Mouse (Mus musculus) 3T3-L1 (cell line): ENCODE measurements at regions not wholly inside any gene's neighbourhood (a gene's known extent, or its start where the extent isn't known, plus 50 kb on each side); places are given as distances from the start of the nearest gene placed in this dataset.

ENCODE experiments used
- DNase-seq: peaks from one replicate; pipeline ENCODE4 v3.0.0-alpha.2; 2015; ENCODE audit warnings: low read depth, low spot score

DNA sequence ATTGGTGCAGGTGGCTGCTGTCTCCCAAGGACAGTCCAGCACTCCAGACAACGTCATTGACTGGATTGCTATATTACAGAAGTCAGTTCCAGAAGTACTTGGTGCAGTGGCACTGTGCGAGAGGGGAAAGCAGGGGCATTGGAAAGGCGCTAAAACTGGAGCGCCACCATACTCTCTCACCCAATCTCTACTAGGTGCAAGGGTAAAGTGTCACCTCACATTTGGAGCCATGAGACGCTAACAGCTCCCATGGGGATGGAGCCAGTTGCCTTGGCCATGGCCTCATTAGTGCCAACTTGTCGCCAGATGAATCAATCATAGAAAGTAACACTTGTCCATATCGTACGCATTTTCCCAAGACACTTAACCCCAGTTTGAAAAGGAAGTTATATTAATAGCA lies 1617.2 kb upstream of the Gulo start:
- no peak for DNase-seq

- DNase-seq = peak; percentile 49
These were observed 1615.0 kb upstream of the Gulo start for GRCm38 (mm10) chr14:67623841-67624480.

DNA sequence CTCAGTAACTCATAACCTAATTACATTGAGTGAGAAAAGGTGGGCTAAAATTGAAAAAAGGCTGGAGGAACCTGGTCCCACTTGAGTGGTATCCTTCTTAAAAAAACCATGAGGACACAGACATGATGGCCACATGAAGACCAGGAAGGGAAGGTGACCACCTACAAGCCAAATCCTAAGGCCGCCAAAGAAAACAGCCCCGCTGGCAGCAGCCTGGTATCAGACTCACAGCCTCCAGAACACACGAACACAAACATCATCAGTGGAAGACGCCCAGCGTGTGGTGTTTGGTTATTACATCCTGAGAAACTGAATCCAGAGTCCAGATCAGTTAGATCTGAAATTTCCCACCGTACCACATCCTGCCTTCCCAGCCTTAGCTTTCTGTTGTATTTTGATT lies 1613.9 kb upstream of the Gulo start:
- no peak for DNase-seq

DNA sequence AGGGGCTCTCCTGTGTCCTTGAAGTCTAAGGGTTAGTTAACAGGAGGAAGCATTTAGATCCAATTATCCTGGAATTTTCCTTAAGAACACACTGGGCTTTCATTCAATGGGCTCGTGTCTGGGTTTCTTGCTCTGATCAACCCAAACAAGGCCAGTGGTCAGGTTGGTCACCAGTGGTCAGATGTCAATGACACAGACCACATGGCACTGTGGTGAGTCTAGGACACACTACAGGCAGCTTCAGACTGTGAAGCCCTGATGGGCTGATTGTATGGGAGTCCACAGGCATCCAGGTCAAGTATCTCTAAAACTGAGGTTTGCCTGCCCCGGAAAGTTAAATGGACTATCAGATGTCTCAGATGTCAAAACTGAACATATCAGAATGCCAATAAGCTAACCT lies 1612.5 kb upstream of the Gulo start:
- peak; percentile 47 for DNase-seq

DNA sequence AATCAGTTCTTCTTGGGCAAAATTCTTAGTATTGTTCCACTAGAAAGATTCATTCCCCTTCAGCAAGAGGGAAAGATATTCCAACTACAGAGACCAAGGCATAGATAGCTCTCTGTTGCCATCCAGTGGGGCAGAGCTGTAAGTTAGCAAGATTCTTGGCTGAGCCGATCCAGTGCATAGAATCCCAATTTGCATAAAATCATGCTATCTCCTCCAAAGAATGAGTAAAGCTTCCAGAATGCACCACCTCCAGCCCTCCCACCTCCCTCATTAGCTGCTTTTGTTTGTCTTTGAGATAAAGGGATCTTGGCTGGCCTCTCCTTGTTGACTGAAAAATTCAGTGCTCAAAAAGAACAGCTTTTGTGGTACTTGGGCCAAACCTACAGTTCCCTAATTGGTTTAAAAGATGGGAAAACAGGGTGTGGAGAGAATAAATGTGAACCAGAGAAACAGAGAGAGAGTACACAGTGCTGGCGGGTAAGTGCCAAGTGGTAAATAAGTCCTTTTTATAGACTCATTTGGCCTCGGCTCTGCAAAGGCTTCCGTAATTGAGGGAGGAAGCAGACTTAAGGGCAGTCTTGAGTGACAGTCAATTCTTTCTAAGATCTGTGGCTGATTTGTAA lies 1612.0 kb upstream of the Gulo start:
- DNase-seq = peak; percentile 84

DNA sequence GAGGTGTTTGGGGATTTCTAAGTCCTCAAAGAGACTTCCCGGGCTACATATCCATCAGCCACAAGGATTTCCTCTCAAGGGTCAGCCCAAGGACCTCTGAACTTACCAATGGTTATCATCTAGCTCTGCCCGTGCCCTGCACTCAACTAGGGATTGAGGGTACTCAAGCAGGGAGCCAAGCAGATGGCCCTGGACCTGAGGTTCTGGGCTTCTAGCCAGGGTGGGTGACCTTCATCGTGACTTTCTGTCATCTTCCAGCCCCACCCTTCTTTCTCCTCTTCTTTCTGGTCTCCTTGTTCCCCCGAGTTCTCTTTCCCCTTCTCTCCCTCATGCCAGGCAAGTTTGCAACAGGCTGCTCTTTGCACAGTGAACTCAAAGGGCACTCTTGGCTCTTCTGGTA lies 1610.6 kb upstream of the Gulo start:
- DNase-seq = no peak

- DNase-seq = no peak
These were observed 1605.4 kb upstream of the Gulo start for GRCm38 (mm10) chr14:67614369-67614768.

DNA sequence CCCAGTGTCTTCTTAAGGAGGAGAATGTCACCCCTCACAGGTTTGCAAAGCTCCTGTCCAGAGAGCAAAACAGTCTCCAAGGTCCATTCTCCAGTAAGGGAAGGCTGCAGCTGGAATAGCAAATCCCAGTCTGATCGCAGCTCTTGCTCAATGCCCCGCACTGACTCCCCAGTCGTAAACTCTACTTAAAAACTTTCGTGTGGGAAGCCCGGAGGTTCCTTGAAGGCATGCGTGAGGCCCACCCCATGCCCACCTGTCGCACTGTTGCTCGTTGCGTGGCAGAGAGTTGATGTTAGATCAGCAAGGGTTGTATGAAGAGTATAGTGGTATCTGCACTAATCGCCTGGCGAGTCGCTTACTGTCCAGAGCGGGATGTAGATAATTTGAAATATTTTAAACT lies 1604.7 kb upstream of the Gulo start:
- DNase-seq = no peak

DNA sequence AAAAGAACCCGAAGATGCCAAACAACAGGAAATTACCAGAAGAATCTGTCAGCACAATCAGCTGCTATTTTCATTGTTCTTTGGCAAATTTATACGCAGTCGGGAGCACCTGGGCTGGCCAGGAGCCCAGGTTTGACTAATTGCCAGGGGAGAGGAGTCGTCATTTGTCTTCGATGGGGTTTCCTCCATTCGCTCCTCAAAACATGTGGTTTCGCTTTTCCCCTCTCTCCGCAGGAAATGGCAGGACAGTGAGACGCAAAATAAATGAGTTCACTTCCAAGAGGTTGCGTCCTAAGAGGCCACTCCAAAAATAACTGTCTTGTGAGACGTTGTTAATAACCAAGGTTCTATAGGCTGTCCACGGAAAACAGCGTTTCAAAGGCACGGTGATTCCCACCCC lies 1604.2 kb upstream of the Gulo start:
- DNase-seq = peak; percentile 25

- peak; percentile 57 for DNase-seq
These were observed 1603.5 kb upstream of the Gulo start for GRCm38 (mm10) chr14:67612471-67612870.

GRCm38 (mm10) chr14:67608262-67608661 lies 1599.3 kb upstream of the Gulo start:
- DNase-seq = no peak

GRCm38 (mm10) chr14:67602960-67603359 lies 1594.0 kb upstream of the Gulo start:
- DNase-seq = peak; percentile 51

DNA sequence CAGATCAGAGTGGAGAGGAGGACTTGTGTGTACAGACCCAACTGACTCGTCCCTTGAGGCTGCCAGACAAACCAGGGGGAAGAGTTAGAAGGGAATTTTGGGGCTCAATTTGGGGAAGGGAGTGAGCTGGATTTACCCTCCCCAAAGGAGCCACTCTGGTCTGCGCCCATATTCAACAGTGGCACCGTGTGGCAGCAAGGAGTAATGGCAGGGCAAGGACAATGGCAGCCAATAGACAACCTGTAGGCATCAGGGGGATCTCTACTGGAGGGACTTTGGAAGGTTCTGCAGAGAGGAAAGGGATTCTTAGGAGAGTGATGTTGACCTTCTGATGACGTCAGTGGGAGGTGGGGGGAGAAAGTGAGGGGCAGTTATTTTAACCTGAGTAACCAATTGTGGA lies 1590.7 kb upstream of the Gulo start:
- DNase-seq = peak; percentile 27

GRCm38 (mm10) chr14:67588627-67589026 lies 1579.6 kb upstream of the Gulo start:
- DNase-seq = no peak

DNA sequence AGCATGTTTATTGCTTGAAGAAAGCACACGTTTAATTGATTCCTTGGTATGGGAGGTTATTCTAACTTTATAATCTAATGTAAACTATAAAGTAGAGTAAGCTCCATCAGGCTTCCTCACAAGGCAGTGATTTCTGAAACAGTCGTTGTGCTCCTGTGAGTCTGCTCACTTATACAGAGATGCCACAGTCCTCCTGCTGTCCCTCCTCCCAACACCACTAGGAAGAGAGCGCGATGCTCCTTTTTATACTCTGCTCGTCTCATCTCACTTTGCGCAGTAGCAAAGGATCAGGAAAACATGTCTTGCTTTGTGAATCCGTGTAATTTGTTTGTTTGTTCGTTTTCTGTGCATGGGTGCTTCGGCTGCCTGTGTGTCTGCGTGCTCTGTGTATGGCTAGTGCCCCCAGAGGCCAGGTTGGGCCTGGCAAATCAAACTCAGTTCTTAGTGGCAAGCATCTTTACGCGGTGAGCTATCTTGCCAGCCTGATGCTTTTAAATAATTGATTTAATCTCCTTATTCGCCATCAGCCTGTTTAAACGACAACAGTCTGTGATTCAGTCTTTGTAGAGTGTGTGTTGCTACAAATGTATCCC lies 1575.5 kb upstream of the Gulo start:
- DNase-seq = no peak

DNA sequence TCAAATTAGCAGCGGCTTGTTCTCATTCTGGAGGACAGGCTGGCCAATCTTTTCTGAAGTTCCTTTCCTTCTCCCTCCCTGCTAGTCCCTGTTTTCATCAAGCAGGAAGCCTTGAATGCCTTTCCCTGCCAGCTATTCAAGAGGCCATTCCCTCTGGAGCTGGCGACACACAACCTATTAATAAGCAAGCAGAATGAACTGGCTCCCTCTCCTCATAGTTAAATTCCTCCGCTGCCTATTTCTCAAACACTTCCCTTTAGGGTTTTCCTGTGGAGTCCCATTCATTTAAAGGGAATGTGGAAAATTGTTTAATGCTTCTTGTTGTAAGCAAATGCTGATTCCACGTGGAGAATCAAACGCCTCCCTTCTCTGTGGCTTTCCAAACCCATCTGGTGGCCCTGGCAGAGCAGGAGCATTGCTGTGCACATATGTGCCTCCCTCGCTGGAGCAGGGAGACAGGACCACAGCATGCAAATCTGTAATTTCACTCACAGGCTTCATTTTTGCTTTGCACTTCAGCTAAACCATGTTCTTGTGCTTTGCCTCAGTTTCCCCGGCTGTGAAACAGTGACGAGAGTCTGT lies 1573.3 kb upstream of the Gulo start:
- no peak for DNase-seq

GRCm38 (mm10) chr14:67574346-67574949 lies 1565.4 kb upstream of the Gulo start:
- peak; percentile 50 for DNase-seq

GRCm38 (mm10) chr14:67573451-67573995 lies 1564.5 kb upstream of the Gulo start:
- no peak for DNase-seq

DNA sequence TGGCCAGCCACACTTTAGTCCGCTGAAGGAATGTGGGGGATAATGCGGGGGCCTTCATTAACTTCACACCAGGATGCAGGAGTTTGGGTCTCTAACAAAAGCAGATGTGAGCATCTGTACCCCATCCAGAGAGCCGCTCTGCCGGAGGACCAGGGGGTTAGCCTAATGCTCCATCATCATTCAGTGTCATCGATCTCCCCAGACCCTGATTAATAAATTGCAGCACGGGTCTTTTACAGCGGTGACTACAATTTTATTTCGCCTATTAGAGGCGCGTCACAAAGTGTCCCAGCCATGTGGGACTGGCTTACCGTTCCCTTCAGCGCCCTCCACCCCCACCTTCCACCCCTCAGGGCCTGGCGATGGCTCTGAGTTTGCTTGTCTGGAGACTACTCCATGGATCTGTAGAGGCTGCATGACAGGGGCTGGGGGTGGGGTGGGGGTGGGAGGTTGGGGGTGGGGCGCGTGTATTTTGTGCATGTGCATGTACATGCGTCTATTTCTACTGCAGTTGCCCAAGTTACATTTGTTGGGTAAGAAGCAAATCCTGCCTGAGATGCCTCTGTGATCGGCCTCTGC lies 1560.8 kb upstream of the Gulo start:
- DNase-seq = no peak

DNA sequence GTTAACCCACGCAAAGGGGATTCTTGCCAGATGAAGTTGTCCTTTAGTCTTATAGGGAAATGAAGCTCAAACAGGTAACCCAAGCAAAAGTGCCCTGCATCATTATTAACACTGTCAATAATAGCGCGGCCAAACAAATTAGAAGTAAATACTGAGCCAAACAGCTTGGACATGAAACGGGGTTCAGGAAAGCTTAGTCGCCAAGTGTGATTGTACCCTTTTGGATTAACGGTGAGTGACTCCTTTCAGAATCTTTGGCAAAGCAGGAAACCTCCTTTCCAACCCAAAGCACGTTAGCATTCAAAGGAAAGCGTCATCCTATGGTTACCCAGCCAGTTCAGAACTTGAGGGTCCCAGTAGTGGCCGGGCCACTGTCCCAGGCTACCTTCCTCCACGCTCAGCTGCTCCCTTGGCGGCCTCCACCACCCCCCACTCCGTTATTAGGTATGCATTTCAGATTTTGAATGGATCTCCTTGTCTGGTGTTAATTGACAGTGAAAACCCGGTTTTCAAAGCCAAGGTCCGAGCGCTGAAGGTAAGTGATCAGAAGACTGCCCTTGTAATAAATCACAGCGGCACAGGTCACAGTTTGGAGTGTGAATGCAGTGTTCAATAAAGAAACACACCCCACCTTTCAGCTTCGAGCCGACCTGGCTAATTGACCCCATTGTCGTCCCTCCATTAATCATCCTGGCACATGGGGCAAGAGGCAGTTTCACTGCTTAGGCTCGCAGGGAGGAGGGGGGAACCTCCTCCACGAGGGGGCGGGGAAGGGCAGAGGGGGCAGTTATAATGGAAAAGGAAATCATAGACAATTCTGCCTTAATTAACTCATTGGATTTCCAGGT lies 1560.1 kb upstream of the Gulo start:
- DNase-seq = no peak

- DNase-seq = no peak
These were observed 1545.9 kb upstream of the Gulo start for GRCm38 (mm10) chr14:67554897-67555296.
